Mouse (Mus musculus): ENCODE data around the gene Trip10.

- TF ChIP-seq CTCF (IDR thresholded peaks at IDR 0.05; ENCODE audit: low read depth) (no peak), EP300 (IDR thresholded peaks at IDR 0.05; ENCODE audit: low read depth) (no peak)
These were observed 21.8 kb upstream of the Trip10 start for GRCm38 (mm10) chr17:57227468-57227867.

Data from heart, postnatal 0 days (tissue).